In genomic region chr8:70864712-70865221, GRCm38 (mm10) we compare ENCODE assay signal across 8 mouse cellular contexts. TPM values are rescaled to one million over a fixed set of nuclear protein-coding genes. Genes with fewer than 3 reads are reported as not detected.
DNase-seq lines count a peak whose midpoint lies in the region; ATAC-seq lines count a peak whose summit lies in the region.

No protein-coding gene starts in this region.

- H3K4me3 ChIP-seq in embryonic facial prominence, embryonic 11.5 days (ENCODE audit: low read depth, low read length): peak overlapping the region; percentile 33
- H3K4me3 ChIP-seq in hindbrain, embryonic 14.5 days (replicated peaks; ENCODE audit: low read length): peak overlapping the region; percentile 44

- WGBS in embryonic facial prominence, embryonic 11.5 days: 2% methylated on average over 24 of the region's 24 CpGs
- WGBS in hindbrain, embryonic 14.5 days: under 1% methylated on average over 24 of the region's 24 CpGs

- H3K27ac ChIP-seq in embryonic facial prominence, embryonic 11.5 days (replicated peaks; ENCODE audit: low read depth, low read length): peak overlapping the region; percentile 80
- H3K27ac ChIP-seq in hindbrain, embryonic 14.5 days: peak overlapping the region; percentile 96

- H3K4me2 ChIP-seq in embryonic facial prominence, embryonic 11.5 days (ENCODE audit: low read depth, low read length): peak overlapping the region; percentile 94
- peak overlapping the region; percentile 79 for H3K4me2 ChIP-seq in hindbrain, embryonic 14.5 days (replicated peaks)

- ATAC-seq in cerebellum, adult (ENCODE audit: insufficient number of reproducible peaks, low FRiP score, low TSS enrichment): no peak
- ATAC-seq in embryonic facial prominence, embryonic 11.5 days (replicated peaks; ENCODE audit: insufficient number of reproducible peaks, low FRiP score, low TSS enrichment, low read depth): peak; percentile 25; the same call in 1 of the 2 replicates
- peak; percentile 6 for ATAC-seq in hindbrain, embryonic 14.5 days (ENCODE audit: low FRiP score)

- H3K27me3 ChIP-seq in embryonic facial prominence, embryonic 11.5 days (ENCODE audit: control insufficient read depth, insufficient read depth, low read length): peaks cover 15% of the 10 kb centered on the region; the same call in 1 of the 2 replicates
- no peaks in the 10 kb centered on the region for H3K27me3 ChIP-seq in hindbrain, embryonic 14.5 days (ENCODE audit: control insufficient read depth, insufficient read depth, low read length)

- peak; percentile 68 for DNase-seq in cerebellum, adult 9-11 months
- DNase-seq in A20 (ENCODE audit: low read depth, low spot score): peak; percentile 47
- peak; percentile 44 for DNase-seq in embryonic facial prominence, embryonic 11.5 days (ENCODE audit: low spot score)
- peak; percentile 60 for DNase-seq in hindbrain, embryonic 14.5 days (ENCODE audit: low spot score)
- peak; percentile 64 for DNase-seq in mesoderm, embryonic 11.5 days (ENCODE audit: low read depth, low spot score)
- DNase-seq in left cerebral cortex, postnatal 25 days (ENCODE audit: low spot score in 2 of 2): no peak
- DNase-seq in urinary bladder, postnatal 14 days (ENCODE audit: low spot score): no peak

- H3K9ac ChIP-seq in embryonic facial prominence, embryonic 11.5 days (replicated peaks; ENCODE audit: low read length): peak overlapping the region; percentile 70
- peak overlapping the region; percentile 75 for H3K9ac ChIP-seq in hindbrain, embryonic 14.5 days

- no peaks in the 10 kb centered on the region for H3K9me3 ChIP-seq in embryonic facial prominence, embryonic 11.5 days (replicated peaks; ENCODE audit: control insufficient read depth, low read length)
- H3K9me3 ChIP-seq in hindbrain, embryonic 14.5 days (ENCODE audit: control insufficient read depth, low read length): no peaks in the 10 kb centered on the region

- intact Hi-C loops in left cerebral cortex, postnatal 25 days (cut with DNase I): loop anchor here (2.0 kb wide), 1 partner anchor 104 kb away; the partner anchor contains the start of gene Mpv17l2

- peaks cover 17% of the 10 kb centered on the region for H3K4me1 ChIP-seq in embryonic facial prominence, embryonic 11.5 days (ENCODE audit: control insufficient read depth, insufficient read depth, low read length)
- peaks cover 48% of the 10 kb centered on the region for H3K4me1 ChIP-seq in hindbrain, embryonic 14.5 days (replicated peaks; ENCODE audit: control insufficient read depth, insufficient read depth, low read length)

- no peaks in the 10 kb centered on the region for H3K36me3 ChIP-seq in embryonic facial prominence, embryonic 11.5 days (replicated peaks; ENCODE audit: control insufficient read depth, insufficient read depth, low read depth, low read length)
- H3K36me3 ChIP-seq in hindbrain, embryonic 14.5 days (replicated peaks; ENCODE audit: control insufficient read depth, insufficient read depth): peaks cover 7% of the 10 kb centered on the region; the same call in 1 of the 2 replicates

RNA-seq across cellular contexts. Expression of gene Kcnn1, which starts 1.7 kb away (rescaled TPM):
- polyA plus RNA-seq in embryonic facial prominence, embryonic 11.5 days (2014; fragmentation: Nextera tagmentation; extraction: Ambion mirVana): 2.9 and 4.0 TPM in 2 replicates
- polyA plus RNA-seq in hindbrain, embryonic 14.5 days (2014; fragmentation: Nextera tagmentation; extraction: Ambion mirVana): 10.0 and 14.3 TPM in 2 replicates
- 10 to 100 TPM; 19.1 to 20.9 TPM for total RNA-seq in left cerebral cortex, postnatal 25 days (2021)

RNA-seq across cellular contexts. Expression of gene Ccdc124, which starts 9.0 kb away (rescaled TPM):
- 149 and 150 TPM in 2 replicates for polyA plus RNA-seq in embryonic facial prominence, embryonic 11.5 days (2014; fragmentation: Nextera tagmentation; extraction: Ambion mirVana)
- polyA plus RNA-seq in hindbrain, embryonic 14.5 days (2014; fragmentation: Nextera tagmentation; extraction: Ambion mirVana): 155 and 158 TPM in 2 replicates
- total RNA-seq in left cerebral cortex, postnatal 25 days (2021): 10 to 100 TPM; 88.0 to 95.9 TPM

RNA-seq across cellular contexts. Expression of gene Arrdc2, which starts 25.2 kb away (rescaled TPM):
- 5.1 and 5.3 TPM in 2 replicates for polyA plus RNA-seq in embryonic facial prominence, embryonic 11.5 days (2014; fragmentation: Nextera tagmentation; extraction: Ambion mirVana)
- polyA plus RNA-seq in hindbrain, embryonic 14.5 days (2014; fragmentation: Nextera tagmentation; extraction: Ambion mirVana): 7.2 and 8.7 TPM in 2 replicates
- total RNA-seq in left cerebral cortex, postnatal 25 days (2021): 10 to 100 TPM in 1 of 2 experiments, 1 to 10 TPM in 1; 9.5 to 12.2 TPM

RNA-seq across cellular contexts. Expression of gene Slc5a5, which starts 27.8 kb away (rescaled TPM):
- polyA plus RNA-seq in embryonic facial prominence, embryonic 11.5 days (2014; fragmentation: Nextera tagmentation; extraction: Ambion mirVana): 0.27 and 0.43 TPM in 2 replicates
- polyA plus RNA-seq in hindbrain, embryonic 14.5 days (2014; fragmentation: Nextera tagmentation; extraction: Ambion mirVana): 1.5 and 1.8 TPM in 2 replicates
- 10 to 100 TPM in 1 of 2 experiments, 1 to 10 TPM in 1; 8.2 to 10.9 TPM for total RNA-seq in left cerebral cortex, postnatal 25 days (2021)

RNA-seq across cellular contexts. Expression of gene Rpl18a, which starts 32.4 kb away (rescaled TPM):
- polyA plus RNA-seq in embryonic facial prominence, embryonic 11.5 days (2014; fragmentation: Nextera tagmentation; extraction: Ambion mirVana): 3,270 and 3,568 TPM in 2 replicates
- polyA plus RNA-seq in hindbrain, embryonic 14.5 days (2014; fragmentation: Nextera tagmentation; extraction: Ambion mirVana): 2,214 and 2,704 TPM in 2 replicates
- 100 to 1,000 TPM; 550 to 570 TPM for total RNA-seq in left cerebral cortex, postnatal 25 days (2021)

Comparison
In these comparisons a context has a peak if more than half of its experiments do, and no peak if none do; other contexts are left out.
1. DNase-seq: peak in cerebellum, adult 9-11 months (single experiment), A20 (single experiment), embryonic facial prominence, embryonic 11.5 days (single experiment), hindbrain, embryonic 14.5 days (single experiment) and mesoderm, embryonic 11.5 days (single experiment); none in left cerebral cortex, postnatal 25 days (0 of 2) and urinary bladder, postnatal 14 days (single experiment).